Mouse (Mus musculus): ENCODE measurements around the gene Gsc.
"Not testable (repeated sequence)": the region's sequence is repeated elsewhere in the genome, so short reads cannot be mapped to it uniquely, and the experiment has no call there.

Gsc gene

GRCm38 (mm10) chr12:104453002-104453401, 20.1 kb downstream of the Gsc start:
- DNase-seq (ENCODE audit: low spot score in 2 of 2) = no peak

- DNase-seq (ENCODE audit: low spot score in 2 of 2) = no peak
Measured at GRCm38 (mm10) chr12:104450257-104450656, 22.9 kb downstream of the Gsc start.

GRCm38 (mm10) chr12:104448099-104448498, 25.0 kb downstream of the Gsc start:
- peak; percentile 37 to 77 for DNase-seq (ENCODE audit: low spot score in 2 of 2)

GRCm38 (mm10) chr12:104447056-104447455, 26.1 kb downstream of the Gsc start:
- DNase-seq (ENCODE audit: low spot score in 2 of 2) = not testable (repeated sequence)

- DNase-seq (ENCODE audit: low spot score in 2 of 2) = no peak
Measured at GRCm38 (mm10) chr12:104443716-104444115, 29.4 kb downstream of the Gsc start.

- DNase-seq (ENCODE audit: low spot score in 2 of 2) = peak; percentile 56 to 85
Measured at GRCm38 (mm10) chr12:104440087-104440760, 32.9 kb downstream of the Gsc start.

- no peak for DNase-seq (ENCODE audit: low spot score in 2 of 2)
Measured at GRCm38 (mm10) chr12:104433951-104434735, 39.0 kb downstream of the Gsc start.

GRCm38 (mm10) chr12:104433214-104433613, 39.9 kb downstream of the Gsc start:
- DNase-seq (ENCODE audit: low spot score in 2 of 2) = no peak

- DNase-seq (ENCODE audit: low spot score in 2 of 2) = no peak
Measured at GRCm38 (mm10) chr12:104431359-104431758, 41.8 kb downstream of the Gsc start.

GRCm38 (mm10) chr12:104426915-104427314, 46.2 kb downstream of the Gsc start:
- no peak for DNase-seq (ENCODE audit: low spot score in 2 of 2)

- DNase-seq (ENCODE audit: low spot score in 2 of 2) = no peak
Measured at GRCm38 (mm10) chr12:104425591-104425990, 47.5 kb downstream of the Gsc start.

- no peak for DNase-seq (ENCODE audit: low spot score in 2 of 2)
Measured at GRCm38 (mm10) chr12:104422615-104423392, 50.3 kb downstream of the Gsc start.
